Mouse (Mus musculus) right cerebral cortex, postnatal 10 days (tissue): ENCODE results near the gene Ndufb10.

Experiments used
- DNase-seq, 2 experiments: peaks; one replicate each; pipeline ENCODE4 v3.0.0; 2021; ENCODE audit warnings: low spot score in 2 of 2

Gene Ndufb10

GRCm38 (mm10) chr17:24724184-24724583, at the start of gene Ndufb10:
Gene Ndufb10 (minus strand): TSS chr17:24724478.
- DNase-seq: peak; percentile 96 to 98

- DNase-seq: no peak
Observed at GRCm38 (mm10) chr17:24773241-24773640, 49.0 kb upstream of the Ndufb10 start.

- DNase-seq: no peak
Observed at GRCm38 (mm10) chr17:24769146-24769545, 44.9 kb upstream of the Ndufb10 start.

- no peak for DNase-seq
Observed at GRCm38 (mm10) chr17:24766266-24766875, 42.1 kb upstream of the Ndufb10 start.

GRCm38 (mm10) chr17:24765016-24765905, 41.0 kb upstream of the Ndufb10 start:
- no peak for DNase-seq

GRCm38 (mm10) chr17:24761121-24761520, 36.8 kb upstream of the Ndufb10 start:
- no peak for DNase-seq

GRCm38 (mm10) chr17:24757394-24757793, 33.1 kb upstream of the Ndufb10 start:
- no peak for DNase-seq

GRCm38 (mm10) chr17:24752415-24753394, 28.4 kb upstream of the Ndufb10 start, which contains the start of gene Hs3st6:
Gene Hs3st6 (plus strand): TSS chr17:24752988.
- DNase-seq: no peak

- no peak for DNase-seq
Observed at GRCm38 (mm10) chr17:24751528-24751927, 27.2 kb upstream of the Ndufb10 start.

GRCm38 (mm10) chr17:24746986-24747385, 22.7 kb upstream of the Ndufb10 start:
- DNase-seq: no peak

- peak; percentile 86 to 88 for DNase-seq
Observed at GRCm38 (mm10) chr17:24745526-24746497, 21.5 kb upstream of the Ndufb10 start.

- no peak for DNase-seq
Observed at GRCm38 (mm10) chr17:24744381-24744780, 20.1 kb upstream of the Ndufb10 start.

GRCm38 (mm10) chr17:24743896-24744295, 19.6 kb upstream of the Ndufb10 start:
- DNase-seq: no peak

- no peak for DNase-seq
Observed at GRCm38 (mm10) chr17:24742307-24742706, 18.0 kb upstream of the Ndufb10 start.

- DNase-seq: no peak
Observed at GRCm38 (mm10) chr17:24739926-24740325, 15.6 kb upstream of the Ndufb10 start.

- no peak for DNase-seq
Observed at GRCm38 (mm10) chr17:24738238-24738637, 14.0 kb upstream of the Ndufb10 start.

- DNase-seq: no peak
Observed at GRCm38 (mm10) chr17:24737135-24737810, 13.0 kb upstream of the Ndufb10 start.

- DNase-seq: peak; percentile 96
Observed at GRCm38 (mm10) chr17:24736330-24737051, 12.2 kb upstream of the Ndufb10 start, which contains the start of gene Msrb1. Gene Msrb1 (plus strand): TSS chr17:24736642.

- DNase-seq: no peak
Observed at GRCm38 (mm10) chr17:24735446-24735845, 11.2 kb upstream of the Ndufb10 start.
